Mouse (Mus musculus) C2C12 (cell line): ENCODE results near the gene Crtac1. TPM values are rescaled to one million over a fixed set of nuclear protein-coding genes. Genes with fewer than 3 reads are reported as not detected.

Experiments used
- H3K27me3 ChIP-seq: one replicate; pipeline ENCODE4 v1.6.1; 2011; ENCODE audit not compliant: control insufficient read depth, insufficient read depth, insufficient read length
- H3K36me3 ChIP-seq: one replicate; pipeline ENCODE4 v1.6.1; 2011; ENCODE audit not compliant: control insufficient read depth, insufficient read depth
- H3K4me3 ChIP-seq: one replicate; pipeline ENCODE4 v1.5.1; 2011; ENCODE audit warnings: mild to moderate bottlenecking, control low read depth; ENCODE audit not compliant: poor library complexity, insufficient read depth, severe bottlenecking
- H3K79me2 ChIP-seq: one replicate; pipeline ENCODE4 v1.6.1; 2011; ENCODE audit not compliant: control insufficient read depth, insufficient read depth
- H3K79me3 ChIP-seq: one replicate; pipeline ENCODE4 v1.6.1; 2011; ENCODE audit warnings: low read depth, control low read depth
- H3ac ChIP-seq: one replicate; pipeline ENCODE3; 2011; ENCODE audit warnings: low read depth; ENCODE audit not compliant: control insufficient read depth, insufficient read length
- CEBPB ChIP-seq: IDR thresholded peaks from one replicate; pipeline ENCODE4 v1.6.1; 2011; ENCODE audit warnings: low read depth, mild to moderate bottlenecking, control low read depth, moderate library complexity
- CTCF ChIP-seq: IDR thresholded peaks from one replicate; pipeline ENCODE4 v1.5.1; 2011; ENCODE audit not compliant: control insufficient read depth, insufficient read depth, insufficient read length
- FOSL1 ChIP-seq: IDR thresholded peaks from one replicate; pipeline ENCODE4 v1.8.0; 2011; ENCODE audit warnings: mild to moderate bottlenecking, low read length; ENCODE audit not compliant: poor library complexity, insufficient read depth, severe bottlenecking
- MAX ChIP-seq: IDR thresholded peaks from one replicate; pipeline ENCODE4 v1.6.1; 2011; ENCODE audit warnings: mild to moderate bottlenecking, control low read depth
- MYOD1 ChIP-seq: IDR thresholded peaks from one replicate; pipeline ENCODE4 v1.6.1; 2011; ENCODE audit warnings: low read depth; ENCODE audit not compliant: control insufficient read depth, insufficient read length
- MYOG ChIP-seq: IDR thresholded peaks from one replicate; pipeline ENCODE4 v1.6.1; 2011; ENCODE audit not compliant: control insufficient read depth, insufficient read length; ENCODE audit errors: extremely low read depth
- USF1 ChIP-seq: IDR thresholded peaks from one replicate; pipeline ENCODE4 v1.6.1; 2011; ENCODE audit warnings: low read depth, mild to moderate bottlenecking, control low read depth, moderate library complexity
- long read RNA-seq, 2 experiments: library from polyadenylated mRNA; unstranded; transcript quantifications; one replicate each; pipeline ENCODE4 v2.0.0; 2019 to 2020
- polyA plus RNA-seq: library from polyadenylated mRNA; unstranded; fragments of >200 nt; fragmentation: generic; extraction: Trizol; gene quantifications from one replicate; pipeline ENCODE4 v1.2.1, GENCODE M21; 2012; ENCODE audit warnings: missing spikeins

Crtac1 gene
- not detected for polyA plus RNA-seq
- long read RNA-seq, experiment 1, partial matches to known transcripts: 0 of 1 reads
- long read RNA-seq, experiment 1, other reads (novel, unspliced or antisense): 1 of 1 reads
- long read RNA-seq, experiment 2: 0 reads

DNA sequence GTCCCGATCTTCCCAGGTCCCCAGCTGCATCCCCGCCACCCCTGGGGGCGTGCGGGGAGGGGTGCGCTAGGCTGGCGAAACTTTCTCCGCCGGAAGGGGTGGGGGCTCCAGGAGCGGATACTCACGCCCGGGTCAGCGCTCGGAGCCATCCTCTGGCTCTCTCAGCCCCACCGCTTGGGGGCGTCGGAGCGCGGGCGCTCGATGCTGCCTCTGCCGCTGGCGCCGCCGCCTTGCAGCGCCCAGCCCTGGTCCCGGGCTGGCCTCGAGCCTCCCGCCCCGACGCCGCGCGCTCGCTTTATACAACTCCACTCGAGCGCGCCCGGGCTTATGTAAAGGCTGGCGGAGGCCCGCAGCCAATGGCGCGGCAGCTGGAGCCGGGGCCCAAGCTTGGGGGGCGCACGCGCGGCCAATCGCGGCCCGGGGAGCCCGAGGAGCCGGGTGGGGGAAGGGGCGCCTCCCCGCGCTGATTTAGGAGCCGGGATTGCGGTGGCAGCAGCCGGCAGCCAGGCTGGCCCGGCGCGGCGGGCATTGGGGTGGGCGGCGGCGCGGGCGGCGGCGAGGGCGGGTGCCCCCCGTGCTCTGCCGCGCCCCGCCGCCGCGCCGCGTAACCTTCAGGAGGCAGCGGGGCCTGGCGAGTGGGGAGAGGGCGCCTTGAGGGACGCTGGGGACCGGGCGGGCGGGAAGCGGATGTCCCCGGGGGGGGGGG, at the start of gene Crtac1:
Gene Crtac1 (minus strand): TSS at position 299 of the 706 bp plus-strand sequence.
- peaks cover 49% of the 10 kb centered on the region for H3K27me3 ChIP-seq
- no peak within 1 kb of the TSS for H3ac ChIP-seq
- no peak for TF ChIP-seq USF1
- no peak for TF ChIP-seq MYOD1
- no peak for TF ChIP-seq MYOG
- TF ChIP-seq MAX: no peak
- TF ChIP-seq FOSL1: no peak
- TF ChIP-seq CEBPB: no peak
- no peak for TF ChIP-seq CTCF
- H3K79me2 ChIP-seq: no peaks in the 10 kb centered on the region
- no peaks in the 10 kb centered on the region for H3K79me3 ChIP-seq
- no peaks in the 10 kb centered on the region for H3K36me3 ChIP-seq
- H3K4me3 ChIP-seq: no peak within 1 kb of the TSS

DNA sequence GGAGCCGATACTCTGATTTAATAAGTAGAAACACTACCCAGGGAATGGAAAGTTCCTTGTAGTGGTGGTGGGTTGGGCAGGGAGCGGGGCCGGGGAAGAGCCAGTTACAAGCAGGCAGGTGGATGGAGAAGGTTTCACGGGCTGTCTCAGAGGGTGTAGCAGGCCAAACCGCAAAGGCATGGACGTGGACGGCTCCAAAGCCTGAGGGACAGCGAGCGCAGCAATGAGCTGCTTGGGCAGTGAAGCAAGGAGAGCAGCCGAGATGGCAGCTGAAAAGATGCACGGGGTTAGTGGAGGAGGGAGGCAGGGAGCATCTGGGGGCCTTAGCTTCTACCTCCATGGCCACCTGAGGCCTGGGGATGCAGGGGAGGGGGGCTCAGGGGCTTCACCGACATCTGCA, 46.7 kb upstream of the Crtac1 start:
- no peaks in the 10 kb centered on the region for H3K36me3 ChIP-seq

DNA sequence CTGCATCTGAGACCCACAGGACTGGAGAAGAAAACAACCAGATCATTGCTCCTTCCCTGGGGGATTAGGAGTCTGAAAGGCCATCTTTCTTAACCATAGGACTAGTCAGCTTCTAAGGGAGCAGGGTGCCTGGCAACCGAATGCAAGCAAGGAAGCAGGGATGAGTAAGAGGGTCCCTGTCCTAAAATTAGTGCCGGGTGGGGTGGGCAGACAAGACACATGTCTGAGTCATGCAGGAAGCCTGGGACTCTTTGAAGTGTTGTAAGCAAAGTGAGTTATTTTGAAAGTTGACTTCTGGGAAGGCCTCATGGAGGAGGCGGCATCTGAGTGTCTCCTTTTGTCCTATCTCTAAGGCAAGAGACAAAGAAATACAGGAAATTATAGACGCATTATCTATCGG, 46.2 kb upstream of the Crtac1 start:
- Histone ChIP-seq H3K79me2 (no peaks in the 10 kb centered on the region), H3K79me3 (no peaks in the 10 kb centered on the region), H3K4me3 (no peak overlapping the region), H3K36me3 (no peaks in the 10 kb centered on the region), H3ac (no peak overlapping the region), H3K27me3 (peaks cover 5% of the 10 kb centered on the region)
- no peak for TF ChIP-seq FOSL1
- no peak for TF ChIP-seq CEBPB
- no peak for TF ChIP-seq MYOD1
- TF ChIP-seq CTCF: no peak
- no peak for TF ChIP-seq USF1
- no peak for TF ChIP-seq MAX
- no peak for TF ChIP-seq MYOG

More for the DNA sequence above, 46.7 kb upstream of the Crtac1 start:
- no peak for TF ChIP-seq MAX
- no peak for TF ChIP-seq CEBPB
- TF ChIP-seq CTCF: no peak
- no peak for TF ChIP-seq MYOD1
- no peak for TF ChIP-seq USF1
- TF ChIP-seq MYOG: no peak
- no peak for TF ChIP-seq FOSL1
- no peaks in the 10 kb centered on the region for H3K79me3 ChIP-seq
- no peaks in the 10 kb centered on the region for H3K79me2 ChIP-seq
- H3K4me3 ChIP-seq: no peak overlapping the region
- no peak overlapping the region for H3ac ChIP-seq
- H3K27me3 ChIP-seq: peaks cover 5% of the 10 kb centered on the region

DNA sequence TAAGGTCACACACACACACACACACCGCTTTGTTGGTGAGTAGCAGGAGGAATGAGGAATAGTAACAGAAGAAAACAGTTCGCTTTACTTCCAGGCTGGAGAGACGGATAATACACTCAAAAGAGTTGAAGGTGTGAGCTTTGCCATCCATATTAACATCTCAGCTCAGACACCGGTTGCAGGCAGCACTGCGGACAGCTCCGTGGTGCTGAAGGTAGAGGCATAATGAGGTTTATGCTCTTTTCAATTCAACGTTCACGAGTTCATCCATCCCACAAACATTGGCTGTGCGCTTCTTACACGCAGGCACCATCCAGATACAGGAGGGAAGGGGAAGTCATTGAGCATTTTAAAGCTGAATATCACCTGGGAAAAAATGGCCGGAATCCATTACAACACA, 41.2 kb upstream of the Crtac1 start:
- H3K4me3 ChIP-seq: no peak overlapping the region
- H3K36me3 ChIP-seq: no peaks in the 10 kb centered on the region
- H3K79me2 ChIP-seq: no peaks in the 10 kb centered on the region
- no peaks in the 10 kb centered on the region for H3K79me3 ChIP-seq
- H3ac ChIP-seq: no peak overlapping the region
- peaks cover 5% of the 10 kb centered on the region for H3K27me3 ChIP-seq
- TF ChIP-seq CTCF (no peak), MAX (no peak), FOSL1 (no peak), MYOD1 (no peak), CEBPB (no peak), USF1 (no peak), MYOG (no peak)

DNA sequence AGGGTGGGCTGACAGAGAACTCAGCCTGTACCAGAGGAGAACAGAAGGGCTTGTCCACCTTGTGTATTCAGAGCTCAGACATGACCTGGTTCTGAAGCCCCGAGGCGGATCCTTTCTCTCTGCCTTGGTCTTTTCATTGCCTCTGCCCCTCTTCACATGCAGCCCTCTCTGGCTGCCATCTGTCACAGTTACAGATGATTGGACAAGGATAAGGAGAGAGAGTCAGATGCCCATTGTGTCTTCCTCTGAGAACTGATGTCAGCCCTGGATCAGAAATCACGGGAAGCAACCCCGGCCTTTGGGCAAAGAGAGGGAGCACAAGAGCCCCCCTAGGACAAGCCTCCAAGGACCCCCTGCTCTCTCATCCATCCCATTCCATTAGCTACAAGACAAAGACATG, 40.0 kb upstream of the Crtac1 start:
- Histone ChIP-seq H3K36me3 (no peaks in the 10 kb centered on the region), H3K79me3 (no peaks in the 10 kb centered on the region), H3K79me2 (no peaks in the 10 kb centered on the region), H3ac (no peak overlapping the region), H3K4me3 (no peak overlapping the region), H3K27me3 (peaks cover 5% of the 10 kb centered on the region)
- TF ChIP-seq MYOD1: no peak
- no peak for TF ChIP-seq MAX
- no peak for TF ChIP-seq CTCF
- no peak for TF ChIP-seq USF1
- TF ChIP-seq FOSL1: no peak
- no peak for TF ChIP-seq MYOG
- TF ChIP-seq CEBPB: no peak
